Mouse (Mus musculus): ENCODE measurements around the gene Tmem259. TPM values are rescaled to one million over a fixed set of nuclear protein-coding genes. Genes with fewer than 3 reads are reported as not detected.

Gene Tmem259
- polyA plus RNA-seq, 1 experiment from 2014 or later: 13.4 TPM

DNA sequence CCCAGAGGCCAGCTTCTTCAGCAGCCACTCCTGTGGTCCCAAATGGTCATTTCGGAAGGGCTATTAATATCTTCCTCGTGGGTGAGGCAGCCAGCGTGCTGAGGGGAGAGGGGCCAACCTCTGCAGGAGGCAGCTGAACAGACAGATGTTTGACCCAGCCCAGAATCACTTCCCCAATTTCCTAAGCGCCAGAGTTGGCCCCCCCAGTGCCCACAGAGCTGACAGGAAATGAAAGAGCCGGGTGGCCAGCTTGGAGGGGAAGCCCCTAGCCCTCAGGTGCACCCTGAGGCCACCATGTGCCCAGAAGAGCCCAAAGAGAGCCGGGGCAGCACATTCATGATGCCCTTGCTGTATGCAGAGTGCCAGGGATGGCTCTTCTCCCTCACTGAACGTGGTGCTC is 43.4 kb downstream of the Tmem259 start:
- ATAC-seq (no peak), DNase-seq (ENCODE audit: low spot score) (no peak)
- H3K4me2 ChIP-seq (ENCODE audit: low read length): no peak overlapping the region
- no peaks in the 10 kb centered on the region for H3K27me3 ChIP-seq (replicated peaks; ENCODE audit: control insufficient read depth, insufficient read depth, low read length)
- H3K27ac ChIP-seq (ENCODE audit: low read depth, low read length): no peak overlapping the region
- 73% methylated on average over 7 of the region's 7 CpGs for WGBS
- H3K4me1 ChIP-seq (ENCODE audit: control insufficient read depth, insufficient read depth, low read length): peaks cover 4% of the 10 kb centered on the region; the same call in 1 of the 2 replicates
- no peaks in the 10 kb centered on the region for H3K9me3 ChIP-seq (replicated peaks; ENCODE audit: control insufficient read depth, low read length)
- H3K4me3 ChIP-seq (ENCODE audit: low read depth, low read length): no peak overlapping the region
- H3K9ac ChIP-seq (ENCODE audit: low read length): no peak overlapping the region
- H3K36me3 ChIP-seq (ENCODE audit: control insufficient read depth, insufficient read depth, low read length): peaks cover 2% of the 10 kb centered on the region; the same call in 1 of the 2 replicates

DNA sequence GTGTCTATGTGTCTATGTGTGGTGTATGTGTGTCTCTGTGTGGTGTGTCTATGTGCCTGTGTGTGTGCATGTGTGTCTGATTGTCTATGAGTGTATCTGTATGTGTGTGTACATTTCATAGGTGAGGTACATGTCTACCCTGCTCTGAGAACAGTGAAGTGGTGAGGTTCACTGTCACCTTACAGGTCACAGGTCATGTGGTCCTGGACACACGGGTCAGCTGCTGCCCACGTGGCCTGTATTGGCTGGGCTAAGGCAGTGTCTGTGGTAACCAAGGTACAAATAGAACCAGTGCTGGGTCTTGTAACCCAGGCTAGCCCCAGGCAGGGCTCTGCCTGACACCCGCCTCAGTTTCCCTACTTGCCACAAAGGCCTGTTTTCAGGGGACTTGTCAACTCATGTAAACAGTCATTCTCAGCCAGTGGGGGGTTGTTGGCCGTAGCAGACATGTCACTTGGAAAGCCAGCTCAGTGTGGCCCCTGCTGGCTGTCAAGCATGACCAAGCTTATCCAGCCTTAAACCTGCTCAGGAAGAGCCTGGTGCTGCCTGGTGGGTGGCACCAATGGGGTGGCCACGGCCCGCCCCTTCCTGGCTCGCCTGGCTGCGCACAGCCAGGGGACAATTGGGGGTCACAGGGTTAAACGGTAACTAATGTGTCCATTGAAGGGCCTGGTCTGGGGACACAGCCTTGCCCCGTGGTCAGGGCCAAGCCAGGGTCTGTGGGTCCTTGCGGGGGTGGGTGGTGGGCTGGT is 46.2 kb downstream of the Tmem259 start:
- DNase-seq (ENCODE audit: low spot score): no peak
- peaks cover 4% of the 10 kb centered on the region; the same call in 1 of the 2 replicates for H3K4me1 ChIP-seq (ENCODE audit: control insufficient read depth, insufficient read depth, low read length)

DNA sequence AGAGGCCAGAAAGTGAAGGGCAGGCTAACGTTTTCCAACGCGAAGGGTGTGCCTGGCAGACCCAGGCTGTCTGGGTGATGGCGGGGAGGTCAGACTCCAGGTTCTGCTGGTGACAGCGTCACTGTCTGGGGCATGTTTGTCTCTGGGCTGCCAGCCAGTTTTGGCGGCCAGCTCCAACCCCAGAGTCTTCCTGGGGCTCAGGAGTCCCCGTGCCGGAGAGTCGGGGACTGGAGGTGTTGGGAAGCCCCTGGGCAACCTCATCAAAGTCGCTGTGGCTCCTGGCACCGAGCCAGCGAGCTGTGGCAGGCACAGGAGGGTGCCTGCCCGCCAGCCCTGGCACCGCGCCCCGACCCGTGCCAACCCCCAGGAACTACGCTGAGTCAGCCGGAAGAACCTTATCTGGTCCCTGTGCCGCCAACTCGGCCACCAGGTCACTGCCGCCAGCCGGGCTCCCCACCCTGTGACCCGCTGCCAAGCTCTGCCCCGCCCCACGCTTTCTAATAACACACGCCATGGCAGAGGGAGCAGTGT is 47.2 kb downstream of the Tmem259 start:
- Histone ChIP-seq H3K9ac (ENCODE audit: low read length) (peak overlapping the region; percentile 29), H3K4me2 (ENCODE audit: low read length) (0 out of 2 replicates have a peak overlapping the region, but pooled peaks have one; percentile 2), H3K27me3 (replicated peaks; ENCODE audit: control insufficient read depth, insufficient read depth, low read length) (no peaks in the 10 kb centered on the region), H3K9me3 (replicated peaks; ENCODE audit: control insufficient read depth, low read length) (no peaks in the 10 kb centered on the region), H3K36me3 (ENCODE audit: control insufficient read depth, insufficient read depth, low read length) (peaks cover 16% of the 10 kb centered on the region; the same call in 1 of the 2 replicates), H3K4me3 (ENCODE audit: low read depth, low read length) (no peak overlapping the region), H3K4me1 (ENCODE audit: control insufficient read depth, insufficient read depth, low read length) (peaks cover 4% of the 10 kb centered on the region; the same call in 1 of the 2 replicates), H3K27ac (ENCODE audit: low read depth, low read length) (no peak overlapping the region)
- WGBS: 56% methylated on average over 27 of the region's 27 CpGs
- peak; percentile 33 for DNase-seq (ENCODE audit: low spot score)
- ATAC-seq: 0 out of 2 replicates have a peak, but pooled peaks have one; percentile 8

More for the DNA sequence above, 46.2 kb downstream of the Tmem259 start:
- peaks cover 9% of the 10 kb centered on the region; the same call in 1 of the 2 replicates for H3K36me3 ChIP-seq (ENCODE audit: control insufficient read depth, insufficient read depth, low read length)
- ATAC-seq: no peak
- H3K4me3 ChIP-seq (ENCODE audit: low read depth, low read length): no peak overlapping the region
- H3K9me3 ChIP-seq (replicated peaks; ENCODE audit: control insufficient read depth, low read length): no peaks in the 10 kb centered on the region
- H3K9ac ChIP-seq (ENCODE audit: low read length): no peak overlapping the region
- no peak overlapping the region for H3K27ac ChIP-seq (ENCODE audit: low read depth, low read length)
- H3K27me3 ChIP-seq (replicated peaks; ENCODE audit: control insufficient read depth, insufficient read depth, low read length): no peaks in the 10 kb centered on the region
- no peak overlapping the region for H3K4me2 ChIP-seq (ENCODE audit: low read length)
- WGBS: 69% methylated on average over 11 of the region's 11 CpGs

DNA sequence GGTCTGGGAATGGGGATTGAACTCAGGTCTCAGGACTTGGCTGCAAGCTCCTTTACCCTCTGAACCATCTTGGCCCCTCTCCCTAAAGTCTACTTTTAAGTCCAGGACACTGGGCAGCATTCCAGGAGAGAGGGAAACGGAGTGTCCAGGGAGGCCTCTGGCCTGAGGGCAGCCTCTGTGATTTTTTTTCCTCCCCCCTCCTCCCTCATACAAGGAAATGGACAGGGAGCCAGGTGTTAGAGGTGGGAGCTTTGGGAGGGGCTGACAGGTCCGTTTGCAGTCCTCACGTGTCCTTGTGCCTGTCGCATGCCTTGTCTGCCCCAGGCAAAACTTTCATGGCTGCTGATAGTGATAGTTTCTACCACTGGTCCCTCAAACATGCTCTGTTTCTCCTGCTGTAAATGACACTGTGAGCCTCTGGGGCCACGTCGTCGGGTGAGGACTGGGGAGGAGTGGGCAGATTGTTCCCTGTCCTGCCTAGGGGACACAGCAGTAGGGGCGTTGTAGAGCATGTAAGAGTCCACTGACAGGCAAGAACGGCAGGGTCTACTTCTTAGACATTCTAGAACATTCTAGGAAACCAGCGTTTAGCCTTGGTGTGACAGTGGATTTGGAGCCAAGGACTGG is 47.7 kb downstream of the Tmem259 start:
- no peak for DNase-seq (ENCODE audit: low spot score)
- Histone ChIP-seq H3K4me1 (ENCODE audit: control insufficient read depth, insufficient read depth, low read length) (peaks cover 4% of the 10 kb centered on the region; the same call in 1 of the 2 replicates), H3K4me2 (ENCODE audit: low read length) (no peak overlapping the region), H3K9ac (ENCODE audit: low read length) (0 out of 2 replicates have a peak overlapping the region, but pooled peaks have one; percentile 29), H3K36me3 (ENCODE audit: control insufficient read depth, insufficient read depth, low read length) (peaks cover 16% of the 10 kb centered on the region; the same call in 1 of the 2 replicates), H3K9me3 (replicated peaks; ENCODE audit: control insufficient read depth, low read length) (no peaks in the 10 kb centered on the region), H3K4me3 (ENCODE audit: low read depth, low read length) (no peak overlapping the region), H3K27ac (ENCODE audit: low read depth, low read length) (no peak overlapping the region), H3K27me3 (replicated peaks; ENCODE audit: control insufficient read depth, insufficient read depth, low read length) (no peaks in the 10 kb centered on the region)
- ATAC-seq: no peak
- 80% methylated on average over 10 of the region's 10 CpGs for WGBS

DNA sequence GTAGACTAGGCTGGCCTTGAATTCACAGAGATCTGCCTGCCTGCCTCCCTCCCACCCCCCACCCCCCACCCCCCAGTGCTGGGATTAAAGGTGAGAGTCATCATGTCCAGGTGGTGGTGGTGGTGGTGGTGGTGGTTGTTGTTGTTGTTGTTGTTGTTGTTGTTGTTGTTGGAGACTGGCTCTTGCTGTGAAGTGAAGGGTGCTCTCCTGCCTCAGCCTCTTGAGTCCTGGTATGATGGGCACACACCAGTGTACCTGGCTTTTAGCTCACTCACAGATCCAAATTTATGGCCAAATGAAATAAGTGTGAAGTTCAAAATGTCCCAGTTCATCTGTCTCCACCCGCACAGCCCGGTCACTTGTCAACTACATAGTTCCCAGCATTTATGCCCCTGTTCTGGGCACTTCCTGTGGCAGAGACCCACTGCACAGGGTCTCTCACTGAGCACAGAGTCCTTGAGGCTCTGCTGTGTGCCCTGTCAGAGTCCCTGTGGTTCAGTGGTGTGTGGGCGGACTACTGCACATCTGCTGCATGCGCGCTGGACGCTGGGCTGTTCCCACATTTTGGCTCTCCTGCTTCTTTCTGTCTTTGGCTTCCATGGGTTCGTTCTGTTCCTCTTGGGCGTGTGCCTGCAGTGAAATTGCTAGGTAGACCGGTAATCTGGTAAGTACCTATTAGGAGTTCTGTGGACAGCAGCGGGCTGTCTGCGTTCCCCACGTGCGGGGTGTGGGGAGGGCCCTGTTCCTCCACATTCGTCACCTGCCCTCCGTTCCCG is 49.1 kb downstream of the Tmem259 start:
- H3K9me3 ChIP-seq (replicated peaks; ENCODE audit: control insufficient read depth, low read length): no peaks in the 10 kb centered on the region
- peaks cover 20% of the 10 kb centered on the region; the same call in 1 of the 2 replicates for H3K36me3 ChIP-seq (ENCODE audit: control insufficient read depth, insufficient read depth, low read length)
- ATAC-seq (no peak), DNase-seq (ENCODE audit: low spot score) (no peak)
- H3K4me1 ChIP-seq (ENCODE audit: control insufficient read depth, insufficient read depth, low read length): peaks cover 4% of the 10 kb centered on the region; the same call in 1 of the 2 replicates
- no peak overlapping the region for H3K4me3 ChIP-seq (ENCODE audit: low read depth, low read length)
- H3K9ac ChIP-seq (ENCODE audit: low read length): no peak overlapping the region
- H3K4me2 ChIP-seq (ENCODE audit: low read length): no peak overlapping the region
- H3K27me3 ChIP-seq (replicated peaks; ENCODE audit: control insufficient read depth, insufficient read depth, low read length): no peaks in the 10 kb centered on the region
- 90% methylated on average over 16 of the region's 16 CpGs for WGBS
- 0 out of 2 replicates have a peak overlapping the region, but pooled peaks have one; percentile 35 for H3K27ac ChIP-seq (ENCODE audit: low read depth, low read length)

DNA sequence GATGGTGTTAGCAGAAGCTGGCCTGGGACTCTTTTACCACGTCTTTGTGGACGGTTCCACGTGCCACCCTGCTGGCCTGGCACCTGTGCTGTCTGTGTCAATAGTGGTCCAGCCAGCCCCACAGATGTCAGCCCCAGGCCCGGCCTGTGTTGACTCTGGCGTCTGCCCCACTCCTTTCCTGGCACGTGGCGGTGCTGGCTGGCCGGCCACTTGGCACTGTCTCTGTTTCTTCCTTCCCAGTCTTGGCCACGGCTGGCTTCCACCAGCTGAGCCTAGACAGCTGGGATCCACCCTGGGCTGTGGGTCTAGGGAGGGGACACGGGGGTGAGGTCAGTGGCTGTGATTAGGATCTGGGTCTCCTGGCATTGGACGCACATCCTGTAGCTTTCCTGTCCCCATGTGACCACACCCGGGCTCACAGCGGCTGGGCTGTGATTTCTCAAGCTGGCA is 49.8 kb downstream of the Tmem259 start:
- H3K9me3 ChIP-seq (replicated peaks; ENCODE audit: control insufficient read depth, low read length): no peaks in the 10 kb centered on the region
- no peak overlapping the region for H3K4me3 ChIP-seq (ENCODE audit: low read depth, low read length)
- DNase-seq (ENCODE audit: low spot score): peak; percentile 44
- H3K4me2 ChIP-seq (ENCODE audit: low read length): no peak overlapping the region
- no peaks in the 10 kb centered on the region for H3K27me3 ChIP-seq (replicated peaks; ENCODE audit: control insufficient read depth, insufficient read depth, low read length)
- peaks cover 5% of the 10 kb centered on the region; the same call in 1 of the 2 replicates for H3K4me1 ChIP-seq (ENCODE audit: control insufficient read depth, insufficient read depth, low read length)
- H3K27ac ChIP-seq (ENCODE audit: low read depth, low read length): peak overlapping the region; percentile 35; the same call in 1 of the 2 replicates
- peak; percentile 49 for ATAC-seq
- WGBS: 66% methylated on average over 13 of the region's 13 CpGs
- H3K9ac ChIP-seq (ENCODE audit: low read length): no peak overlapping the region
- peaks cover 20% of the 10 kb centered on the region; the same call in 1 of the 2 replicates for H3K36me3 ChIP-seq (ENCODE audit: control insufficient read depth, insufficient read depth, low read length)

DNA sequence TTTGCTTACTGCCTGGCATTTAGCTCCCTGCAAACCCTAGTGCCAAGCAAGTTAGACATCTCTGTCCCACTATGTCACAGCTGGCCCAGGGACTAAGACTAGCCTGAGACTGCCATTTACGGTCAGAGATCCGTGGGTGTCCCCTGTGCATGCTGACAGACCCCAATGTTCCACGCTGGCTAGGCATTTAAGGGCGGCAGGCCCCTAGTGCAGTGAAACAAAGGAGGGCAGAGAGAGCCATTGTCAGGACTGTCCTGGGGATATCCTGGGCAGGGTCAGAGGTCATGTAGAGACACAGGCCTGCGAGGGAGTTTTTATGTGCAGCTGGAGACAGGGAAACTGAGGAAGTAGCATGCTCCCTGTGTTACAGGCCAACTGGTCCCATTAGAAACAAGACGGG is 50.3 kb downstream of the Tmem259 start:
- H3K4me2 ChIP-seq (ENCODE audit: low read length): no peak overlapping the region
- peaks cover 9% of the 10 kb centered on the region; the same call in 1 of the 2 replicates for H3K4me1 ChIP-seq (ENCODE audit: control insufficient read depth, insufficient read depth, low read length)
- DNase-seq (ENCODE audit: low spot score) (no peak), ATAC-seq (no peak)
- no peaks in the 10 kb centered on the region for H3K27me3 ChIP-seq (replicated peaks; ENCODE audit: control insufficient read depth, insufficient read depth, low read length)
- H3K36me3 ChIP-seq (ENCODE audit: control insufficient read depth, insufficient read depth, low read length): peaks cover 20% of the 10 kb centered on the region; the same call in 1 of the 2 replicates
- peak overlapping the region; percentile 35; the same call in 1 of the 2 replicates for H3K27ac ChIP-seq (ENCODE audit: low read depth, low read length)
- no peak overlapping the region for H3K4me3 ChIP-seq (ENCODE audit: low read depth, low read length)
- H3K9ac ChIP-seq (ENCODE audit: low read length): no peak overlapping the region
- 39% methylated on average over 6 of the region's 6 CpGs for WGBS
- H3K9me3 ChIP-seq (replicated peaks; ENCODE audit: control insufficient read depth, low read length): no peaks in the 10 kb centered on the region

DNA sequence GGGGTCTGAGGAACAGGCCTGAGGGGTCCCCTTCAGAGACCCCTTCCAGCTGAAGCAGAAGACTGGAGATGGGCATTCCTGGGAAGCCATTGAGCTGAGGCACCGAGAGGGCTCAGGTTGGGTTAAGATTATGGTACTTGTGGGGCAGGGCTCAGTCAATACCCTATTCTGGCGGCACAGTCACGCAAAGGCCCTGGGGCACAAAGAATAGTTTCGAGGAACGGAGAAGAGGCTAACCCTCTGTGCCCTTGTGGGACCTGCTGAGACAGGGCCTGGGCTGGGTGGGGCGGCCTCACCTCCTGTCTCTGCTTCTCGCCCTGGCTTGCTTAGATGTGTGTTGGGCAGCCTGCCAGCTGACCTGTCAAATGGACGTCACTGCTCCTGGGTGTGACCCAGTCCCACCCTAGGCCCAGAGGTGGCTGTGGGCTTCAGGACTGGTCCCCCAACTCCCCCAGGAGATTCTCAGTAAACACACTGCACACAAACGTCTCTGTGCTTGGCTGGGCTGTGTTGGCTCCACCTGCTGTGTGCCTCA is 50.9 kb downstream of the Tmem259 start:
- H3K36me3 ChIP-seq (ENCODE audit: control insufficient read depth, insufficient read depth, low read length): peaks cover 20% of the 10 kb centered on the region; the same call in 1 of the 2 replicates
- no peak overlapping the region for H3K4me3 ChIP-seq (ENCODE audit: low read depth, low read length)
- DNase-seq (ENCODE audit: low spot score) (no peak), ATAC-seq (no peak)
- 72% methylated on average over 9 of the region's 9 CpGs for WGBS
- no peaks in the 10 kb centered on the region for H3K9me3 ChIP-seq (replicated peaks; ENCODE audit: control insufficient read depth, low read length)
- no peak overlapping the region for H3K4me2 ChIP-seq (ENCODE audit: low read length)
- peaks cover 10% of the 10 kb centered on the region; the same call in 1 of the 2 replicates for H3K4me1 ChIP-seq (ENCODE audit: control insufficient read depth, insufficient read depth, low read length)
- no peak overlapping the region; the same call in 1 of the 2 replicates for H3K27ac ChIP-seq (ENCODE audit: low read depth, low read length)
- no peak overlapping the region for H3K9ac ChIP-seq (ENCODE audit: low read length)
- H3K27me3 ChIP-seq (replicated peaks; ENCODE audit: control insufficient read depth, insufficient read depth, low read length): no peaks in the 10 kb centered on the region

All from forebrain, embryonic 14.5 days (tissue).